Mouse (Mus musculus) heart, embryonic 15.5 days (tissue): ENCODE data around the gene Carmil3. TPM values are rescaled to one million over a fixed set of nuclear protein-coding genes. Genes with fewer than 3 reads are reported as not detected.

Experiments used
- ATAC-seq: fragments of 200-750 bp; cut with Nextera tagmentation; replicated peaks from 2 replicates; pipeline ENCODE4 v1.8.0; 2017; ENCODE audit warnings: low read depth, moderate TSS enrichment; ENCODE audit not compliant: insufficient number of reproducible peaks, insufficient read depth, low FRiP score
- H3K27ac ChIP-seq: fragments of 300-500 bp; sonication (generic); 2 replicates; pipeline ENCODE4 v1.5.1; 2015; ENCODE audit warnings: mild to moderate bottlenecking, inconsistent platforms
- H3K27me3 ChIP-seq: fragments of 300-500 bp; sonication (generic); 2 replicates; pipeline ENCODE4 v1.6.1; 2015; ENCODE audit warnings: inconsistent platforms
- H3K36me3 ChIP-seq: fragments of 300-500 bp; sonication (generic); 2 replicates; pipeline ENCODE4 v1.6.1; 2015; ENCODE audit warnings: mild to moderate bottlenecking, inconsistent platforms
- H3K4me1 ChIP-seq: fragments of 300-500 bp; sonication (generic); replicated peaks from 2 replicates; pipeline ENCODE4 v1.6.1; 2015; ENCODE audit warnings: inconsistent platforms
- H3K4me2 ChIP-seq: fragments of 300-500 bp; sonication (generic); 2 replicates; pipeline ENCODE4 v1.6.1; 2015; ENCODE audit warnings: inconsistent platforms, mild to moderate bottlenecking, moderate library complexity
- H3K4me3 ChIP-seq: fragments of 300-500 bp; sonication (generic); 2 replicates; pipeline ENCODE4 v1.5.1; 2015; ENCODE audit warnings: mild to moderate bottlenecking, inconsistent platforms
- H3K9ac ChIP-seq: fragments of 300-500 bp; sonication (generic); 2 replicates; pipeline ENCODE4 v1.6.1; 2015; ENCODE audit warnings: mild to moderate bottlenecking, inconsistent platforms
- H3K9me3 ChIP-seq: fragments of 300-500 bp; sonication (generic); replicated peaks from 2 replicates; pipeline ENCODE4 v1.6.1; 2016; ENCODE audit warnings: inconsistent platforms
- WGBS: fragments of 180-500 bp; shearing (Covaris S2); methylation state at CpG from one replicate; pipeline ENCODE4 v1.1.7; 2015; ENCODE audit warnings: mixed read lengths; 5-methylcytosine and 5-hydroxymethylcytosine counted together
- polyA plus RNA-seq: library from polyadenylated mRNA; unstranded; fragments of >200 nt; fragmentation: Nextera tagmentation; extraction: Ambion mirVana; gene quantifications from 2 replicates; pipeline ENCODE4 v1.2.1, GENCODE M21; 2015

The Carmil3 gene
- polyA plus RNA-seq, 1 experiment from 2014 or later: 1.1 TPM

GRCm38 (mm10) chr14:55495509-55496240 is 5.2 kb downstream of the Carmil3 start:
- 66% methylated on average over 20 of the region's 20 CpGs for whole genome bisulfite sequencing
- H3K27ac ChIP-seq: 0 out of 2 replicates have a peak overlapping the region, but pooled peaks have one; percentile 58

GRCm38 (mm10) chr14:55496761-55497448 is 6.5 kb downstream of the Carmil3 start:
- Histone ChIP-seq H3K4me2 (peak overlapping the region; percentile 43), H3K4me3 (no peak overlapping the region), H3K36me3 (no peaks in the 10 kb centered on the region), H3K9me3 (no peaks in the 10 kb centered on the region), H3K27me3 (peaks cover 6% of the 10 kb centered on the region; the same call in 1 of the 2 replicates), H3K9ac (0 out of 2 replicates have a peak overlapping the region, but pooled peaks have one; percentile 10), H3K4me1 (peaks cover 18% of the 10 kb centered on the region), H3K27ac (peak overlapping the region; percentile 58)
- WGBS: 54% methylated on average over 16 of the region's 16 CpGs
- ATAC-seq: peak; percentile 21

More at GRCm38 (mm10) chr14:55495509-55496240, 5.2 kb downstream of the Carmil3 start:
- Histone ChIP-seq H3K9ac (no peak overlapping the region), H3K9me3 (no peaks in the 10 kb centered on the region), H3K4me2 (0 out of 2 replicates have a peak overlapping the region, but pooled peaks have one; percentile 43), H3K4me3 (no peak overlapping the region), H3K27me3 (peaks cover 4% of the 10 kb centered on the region), H3K4me1 (peaks cover 28% of the 10 kb centered on the region), H3K36me3 (no peaks in the 10 kb centered on the region)
- ATAC-seq: no peak

GRCm38 (mm10) chr14:55497449-55497821 is 7.0 kb downstream of the Carmil3 start:
- Histone ChIP-seq H3K4me3 (no peak overlapping the region), H3K9me3 (no peaks in the 10 kb centered on the region), H3K9ac (no peak overlapping the region), H3K4me1 (peaks cover 18% of the 10 kb centered on the region), H3K27ac (no peak overlapping the region), H3K4me2 (no peak overlapping the region), H3K36me3 (no peaks in the 10 kb centered on the region), H3K27me3 (peaks cover 6% of the 10 kb centered on the region; the same call in 1 of the 2 replicates)
- 28% methylated on average over 6 of the region's 6 CpGs for WGBS
- ATAC-seq: peak; percentile 15

- Histone ChIP-seq H3K4me2 (no peak overlapping the region), H3K9me3 (no peaks in the 10 kb centered on the region), H3K4me1 (peaks cover 6% of the 10 kb centered on the region), H3K36me3 (no peaks in the 10 kb centered on the region), H3K4me3 (no peak overlapping the region), H3K27me3 (peaks cover 29% of the 10 kb centered on the region), H3K27ac (no peak overlapping the region), H3K9ac (no peak overlapping the region)
- WGBS: 79% methylated on average over 9 of the region's 9 CpGs
- ATAC-seq: no peak
Observed at GRCm38 (mm10) chr14:55505612-55506011, 15.2 kb downstream of the Carmil3 start.

- no peak overlapping the region for H3K27ac ChIP-seq
- no peak overlapping the region for H3K4me3 ChIP-seq
- 49% methylated on average over 7 of the region's 7 CpGs for WGBS
- H3K4me1 ChIP-seq: peaks cover 14% of the 10 kb centered on the region
- no peaks in the 10 kb centered on the region for H3K9me3 ChIP-seq
- no peak for ATAC-seq
- H3K4me2 ChIP-seq: no peak overlapping the region
- H3K36me3 ChIP-seq: no peaks in the 10 kb centered on the region
- H3K27me3 ChIP-seq: peaks cover 49% of the 10 kb centered on the region
- no peak overlapping the region for H3K9ac ChIP-seq
Observed at GRCm38 (mm10) chr14:55507801-55508200, 17.4 kb downstream of the Carmil3 start.

GRCm38 (mm10) chr14:55509540-55509939 is 19.1 kb downstream of the Carmil3 start:
- Histone ChIP-seq H3K27me3 (peaks cover 55% of the 10 kb centered on the region), H3K4me3 (no peak overlapping the region), H3K9ac (no peak overlapping the region), H3K36me3 (no peaks in the 10 kb centered on the region), H3K27ac (no peak overlapping the region), H3K4me1 (peaks cover 14% of the 10 kb centered on the region), H3K9me3 (no peaks in the 10 kb centered on the region), H3K4me2 (no peak overlapping the region)
- 78% methylated on average over 10 of the region's 10 CpGs for WGBS
- no peak for ATAC-seq

GRCm38 (mm10) chr14:55510125-55510731 is 19.8 kb downstream of the Carmil3 start, which contains the start of gene Cpne6:
Cpne6 (plus strand) TSS chr14:55510445.
- Histone ChIP-seq H3K4me3 (no peak within 1 kb of the TSS), H3K36me3 (no peaks in the 10 kb centered on the region), H3K9ac (no peak within 1 kb of the TSS), H3K4me2 (peak within 1 kb of the TSS; percentile 27), H3K4me1 (peaks cover 14% of the 10 kb centered on the region), H3K27me3 (peaks cover 56% of the 10 kb centered on the region), H3K27ac (no peak within 1 kb of the TSS), H3K9me3 (no peaks in the 10 kb centered on the region)
- ATAC-seq: no peak
- 48% methylated on average over 18 of the region's 22 CpGs for WGBS

GRCm38 (mm10) chr14:55511037-55511436 is 20.6 kb downstream of the Carmil3 start:
- H3K4me3 ChIP-seq: no peak overlapping the region
- no peaks in the 10 kb centered on the region for H3K36me3 ChIP-seq
- no peak overlapping the region for H3K27ac ChIP-seq
- 33% methylated on average over 7 of the region's 7 CpGs for WGBS
- H3K9ac ChIP-seq: no peak overlapping the region
- H3K4me2 ChIP-seq: peak overlapping the region; percentile 27; the same call in 1 of the 2 replicates
- ATAC-seq: no peak
- H3K4me1 ChIP-seq: peaks cover 14% of the 10 kb centered on the region
- H3K27me3 ChIP-seq: peaks cover 64% of the 10 kb centered on the region
- H3K9me3 ChIP-seq: no peaks in the 10 kb centered on the region

- Histone ChIP-seq H3K36me3 (no peaks in the 10 kb centered on the region), H3K4me1 (peaks cover 14% of the 10 kb centered on the region), H3K9ac (no peak overlapping the region), H3K27me3 (peaks cover 78% of the 10 kb centered on the region), H3K27ac (no peak overlapping the region), H3K4me2 (no peak overlapping the region), H3K4me3 (no peak overlapping the region), H3K9me3 (no peaks in the 10 kb centered on the region)
- no peak for ATAC-seq
- 40% methylated on average over 10 of the region's 10 CpGs for WGBS
Observed at GRCm38 (mm10) chr14:55513927-55514326, 23.5 kb downstream of the Carmil3 start.

GRCm38 (mm10) chr14:55515846-55516245 is 25.4 kb downstream of the Carmil3 start:
- ATAC-seq: no peak
- Histone ChIP-seq H3K27ac (no peak overlapping the region), H3K4me3 (no peak overlapping the region), H3K36me3 (no peaks in the 10 kb centered on the region), H3K9me3 (no peaks in the 10 kb centered on the region), H3K27me3 (peaks cover 82% of the 10 kb centered on the region), H3K4me2 (no peak overlapping the region), H3K4me1 (peaks cover 13% of the 10 kb centered on the region), H3K9ac (no peak overlapping the region)
- 85% methylated on average over 4 of the region's 4 CpGs for WGBS

GRCm38 (mm10) chr14:55518897-55519296 is 28.4 kb downstream of the Carmil3 start:
- Histone ChIP-seq H3K9me3 (no peaks in the 10 kb centered on the region), H3K9ac (no peak overlapping the region), H3K36me3 (no peaks in the 10 kb centered on the region), H3K4me1 (peaks cover 10% of the 10 kb centered on the region), H3K4me2 (no peak overlapping the region), H3K27me3 (peaks cover 90% of the 10 kb centered on the region), H3K27ac (no peak overlapping the region), H3K4me3 (no peak overlapping the region)
- ATAC-seq: no peak
- 62% methylated on average over 2 of the region's 2 CpGs for WGBS
